Mouse (Mus musculus): ENCODE measurements at regions not wholly inside any gene's neighbourhood (a gene's known extent, or its start where the extent isn't known, plus 50 kb on each side); places are given as distances from the start of the nearest gene placed in this dataset.
A peak's percentile ranks its signal among the peaks of the same experiment; 100 is the strongest.

GRCm38 (mm10) chr3:127970891-127971290 lies 74.8 kb upstream of the Fam241a start:
- peak; percentile 74 to 88 for DNase-seq

- no peak for DNase-seq
Observed at GRCm38 (mm10) chr3:127967170-127967569, 71.0 kb upstream of the Fam241a start.

GRCm38 (mm10) chr3:127966214-127966613 lies 70.1 kb upstream of the Fam241a start:
- no peak for DNase-seq

GRCm38 (mm10) chr3:127958919-127959684 lies 63.0 kb upstream of the Fam241a start:
- DNase-seq = no peak

- DNase-seq = no peak
Observed at GRCm38 (mm10) chr3:127954856-127955255, 58.7 kb upstream of the Fam241a start.

GRCm38 (mm10) chr3:127953610-127954009 lies 57.5 kb upstream of the Fam241a start:
- no peak for DNase-seq

- peak; percentile 76 to 77 for DNase-seq
Observed at GRCm38 (mm10) chr3:127948898-127949620, 52.9 kb upstream of the Fam241a start.

GRCm38 (mm10) chr3:127948326-127948725 lies 52.2 kb upstream of the Fam241a start:
- DNase-seq = no peak
